Mouse (Mus musculus) cortical plate, adult 2 months (tissue): ENCODE results near the gene Vkorc1.

Experiments
- CTCF ChIP-seq: fragments of 200-500 bp; IDR thresholded peaks from 2 replicates; pipeline ENCODE4 v1.5.1; 2011; ENCODE audit warnings: mild to moderate bottlenecking, control low read depth, low read length; ENCODE audit not compliant: insufficient read depth; ENCODE audit errors: extremely low read depth
- POLR2A ChIP-seq: fragments of 200-500 bp; IDR thresholded peaks from 2 replicates; pipeline ENCODE4 v1.6.1; 2011; ENCODE audit warnings: mild to moderate bottlenecking, low read length, control low read depth; ENCODE audit not compliant: insufficient read depth; ENCODE audit errors: extremely low read depth

DNA sequence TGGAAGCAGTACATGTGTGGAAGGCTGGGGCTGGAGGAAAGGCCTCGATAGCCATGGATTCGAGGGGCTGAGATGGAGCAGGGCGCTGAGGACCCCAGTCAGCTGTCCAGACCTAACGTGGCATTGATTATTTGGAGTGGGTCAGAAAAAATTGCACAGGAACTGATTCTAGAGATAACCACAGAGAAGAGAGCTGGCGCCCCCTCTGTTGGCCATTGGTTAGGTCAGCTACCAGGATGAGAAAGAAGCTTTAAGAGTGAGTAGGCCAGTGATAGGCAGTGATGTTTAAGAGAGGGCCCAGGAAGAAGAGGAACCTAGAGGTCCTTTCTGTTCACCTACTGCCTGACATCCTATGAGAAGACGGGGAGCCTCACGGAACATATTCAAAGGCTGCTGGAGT is 23.9 kb upstream of the Vkorc1 start:
- TF ChIP-seq CTCF (peak; percentile 19; the same call in 1 of the 2 replicates), POLR2A (no peak)
